Mouse (Mus musculus): ENCODE results near the gene Hexb.

The Hexb gene

DNA sequence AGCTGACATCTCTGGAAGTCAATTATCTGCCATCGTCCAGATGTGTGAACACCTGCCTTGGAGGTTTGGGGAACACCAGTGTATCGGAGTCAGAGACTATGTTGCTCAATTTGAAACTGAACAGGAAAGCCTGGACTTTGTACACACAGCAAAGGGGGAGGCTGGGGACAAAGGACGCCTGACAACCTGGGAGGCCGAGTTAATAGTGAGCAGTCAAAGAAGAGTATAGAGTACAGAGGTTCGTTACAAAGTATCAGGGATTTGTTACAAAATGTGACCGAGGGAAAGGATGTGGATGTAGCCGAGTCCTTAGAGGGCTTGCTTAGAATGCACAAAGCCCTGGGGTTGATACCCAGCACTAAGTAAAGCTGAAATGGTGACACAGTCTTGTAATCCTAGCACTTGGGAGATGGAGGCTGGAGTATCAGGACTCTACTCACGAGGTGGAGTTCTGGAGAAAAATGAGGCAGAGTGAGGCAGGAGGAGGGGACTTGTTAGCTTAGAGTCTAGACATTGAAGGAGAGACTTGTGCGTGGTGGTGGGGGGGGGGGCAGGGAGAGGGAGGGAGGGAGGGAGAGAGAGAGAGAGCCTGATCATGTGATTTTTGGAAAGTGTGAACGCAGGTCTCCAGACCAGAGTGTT is 26.3 kb upstream of the Hexb start:
- DNase-seq (ENCODE audit: low read depth, low spot score) = no peak

GRCm38 (mm10) chr13:97223856-97224255 is 25.7 kb upstream of the Hexb start:
- no peak for DNase-seq (ENCODE audit: low read depth, low spot score)

GRCm38 (mm10) chr13:97220022-97220421 is 21.9 kb upstream of the Hexb start:
- no peak for DNase-seq (ENCODE audit: low read depth, low spot score)

- no peak for DNase-seq (ENCODE audit: low read depth, low spot score)
Measured at GRCm38 (mm10) chr13:97216196-97216595, 18.0 kb upstream of the Hexb start.

DNA sequence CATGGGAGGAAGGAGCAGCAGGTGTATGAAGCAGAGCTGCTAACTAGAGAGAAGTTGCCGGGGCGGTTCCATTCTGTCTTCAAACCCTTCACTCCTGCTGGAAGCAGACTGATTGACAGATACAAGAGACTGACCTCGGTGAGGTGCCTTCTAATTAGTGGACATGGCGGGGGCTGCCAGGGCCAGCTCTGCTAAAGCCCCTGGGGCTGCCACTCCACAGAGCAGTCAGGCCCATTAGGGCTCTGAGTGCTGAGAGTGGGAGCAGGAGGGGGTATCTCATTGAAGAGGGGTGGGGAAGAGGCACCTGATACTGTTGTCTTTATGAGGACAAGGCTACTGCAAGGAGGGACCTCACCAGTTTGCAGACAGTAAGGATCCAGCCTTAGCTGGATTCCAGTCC is 17.4 kb upstream of the Hexb start:
- no peak for DNase-seq (ENCODE audit: low read depth, low spot score)

GRCm38 (mm10) chr13:97214583-97215268 is 16.6 kb upstream of the Hexb start:
- DNase-seq (ENCODE audit: low read depth, low spot score) = no peak

GRCm38 (mm10) chr13:97208500-97209010 is 10.4 kb upstream of the Hexb start:
- no peak for DNase-seq (ENCODE audit: low read depth, low spot score)

- no peak for DNase-seq (ENCODE audit: low read depth, low spot score)
Measured at GRCm38 (mm10) chr13:97208112-97208478, 9.9 kb upstream of the Hexb start.

DNA sequence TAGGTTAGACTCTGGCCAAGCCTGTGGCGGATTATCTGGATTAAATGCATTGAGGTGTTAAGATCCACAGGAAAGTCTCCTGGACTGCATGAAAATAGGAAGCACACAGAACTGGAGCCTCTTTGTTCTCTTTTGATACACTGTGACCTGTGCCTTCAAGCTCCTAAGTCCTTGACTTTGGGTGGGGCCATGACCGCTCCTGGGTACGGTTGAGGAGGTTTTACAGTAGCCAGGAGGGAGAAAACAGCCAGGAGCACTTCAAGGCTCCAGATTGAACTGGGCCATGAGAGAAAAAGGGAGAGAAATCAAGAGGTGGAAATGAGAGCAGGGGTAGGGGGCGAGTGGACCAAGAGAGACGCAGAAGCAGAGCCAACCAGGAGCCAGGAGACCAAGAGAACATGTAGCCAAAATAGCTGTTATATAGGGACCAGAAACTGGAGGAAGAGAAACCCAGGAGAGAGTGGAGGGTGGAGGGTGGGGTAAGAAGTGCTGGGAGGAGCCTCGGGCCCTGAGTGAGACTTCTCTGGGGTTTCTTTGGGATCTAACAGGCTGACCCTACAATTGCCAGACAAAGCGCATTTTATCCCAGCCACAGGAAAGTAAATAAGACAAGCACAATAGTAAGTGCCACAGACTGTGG is 9.4 kb upstream of the Hexb start:
- no peak for DNase-seq (ENCODE audit: low read depth, low spot score)

DNA sequence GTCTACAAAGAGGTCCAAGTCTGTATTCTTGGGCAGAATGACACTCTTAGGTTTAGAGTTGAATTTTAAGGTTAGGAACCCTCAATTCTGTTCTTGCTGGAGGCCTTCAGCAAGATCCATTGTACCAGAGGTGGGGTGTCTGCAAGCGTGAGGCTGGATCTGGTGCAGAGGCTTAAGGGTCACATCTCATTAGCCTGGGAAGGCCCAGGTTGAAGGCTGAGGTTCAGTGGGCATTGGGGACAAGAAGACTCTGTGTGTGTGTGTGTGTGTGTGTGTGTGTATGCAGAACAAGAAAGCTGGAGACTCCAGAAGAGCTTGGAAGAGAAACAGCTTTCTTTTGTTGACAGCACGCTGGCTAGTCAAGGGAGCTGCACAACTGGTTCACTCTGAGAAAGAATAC is 7.9 kb upstream of the Hexb start:
- no peak for DNase-seq (ENCODE audit: low read depth, low spot score)

DNA sequence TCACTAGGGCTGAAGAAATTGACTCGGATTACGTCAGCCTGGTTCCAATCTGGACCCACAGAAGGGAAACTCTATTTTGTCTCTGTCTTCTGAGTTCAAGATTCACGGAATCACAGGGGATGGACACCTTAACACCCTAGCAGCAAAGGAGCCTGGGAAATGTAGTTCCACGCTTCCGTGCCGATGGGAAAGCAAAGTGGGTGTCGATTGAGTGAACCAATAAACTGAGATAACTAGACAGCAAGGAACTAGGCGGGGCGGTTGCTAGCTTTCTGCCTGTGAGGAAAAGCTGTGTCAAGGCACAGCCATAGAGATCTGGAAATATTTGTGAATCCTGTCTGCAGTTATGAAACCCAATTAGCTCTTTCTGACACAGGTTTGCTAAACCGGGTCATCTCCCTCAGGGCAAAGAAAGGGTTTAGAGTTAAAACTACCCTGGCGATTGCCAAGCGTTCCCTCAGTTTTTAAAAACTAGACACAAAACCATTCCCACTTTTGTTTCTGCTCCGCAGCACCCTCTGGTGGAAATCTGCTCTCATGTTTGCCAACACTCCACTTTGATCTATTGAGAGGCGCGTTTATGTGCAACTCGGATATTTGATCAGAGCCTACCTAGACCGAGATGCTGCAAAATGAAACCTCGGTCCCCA is 7.0 kb upstream of the Hexb start:
- peak; percentile 77 for DNase-seq (ENCODE audit: low read depth, low spot score)

DNA sequence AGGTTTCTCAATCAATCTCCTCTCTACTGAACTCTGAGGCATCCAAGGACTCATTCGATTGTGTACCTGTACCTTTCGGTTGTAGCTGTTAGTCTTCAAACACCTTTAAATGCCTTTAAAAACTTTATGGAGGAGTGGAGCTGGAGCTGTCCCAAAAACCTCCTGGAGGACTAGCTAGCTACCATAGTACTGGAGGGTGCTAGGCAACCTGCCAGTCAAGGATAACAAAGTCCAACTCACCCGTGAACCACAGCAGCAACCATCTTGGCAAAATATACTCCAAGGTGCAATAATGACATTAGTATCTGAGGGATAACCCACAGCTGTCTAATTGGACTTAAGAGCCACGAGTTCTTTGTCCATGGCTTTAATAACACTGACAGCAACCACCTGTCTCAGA is 3.7 kb upstream of the Hexb start:
- DNase-seq (ENCODE audit: low read depth, low spot score) = no peak

- DNase-seq (ENCODE audit: low read depth, low spot score) = no peak
Measured at GRCm38 (mm10) chr13:97201076-97201475, 2.9 kb upstream of the Hexb start.

- DNase-seq (ENCODE audit: low read depth, low spot score) = no peak
Measured at GRCm38 (mm10) chr13:97199123-97199522, 966 bp upstream of the Hexb start.

DNA sequence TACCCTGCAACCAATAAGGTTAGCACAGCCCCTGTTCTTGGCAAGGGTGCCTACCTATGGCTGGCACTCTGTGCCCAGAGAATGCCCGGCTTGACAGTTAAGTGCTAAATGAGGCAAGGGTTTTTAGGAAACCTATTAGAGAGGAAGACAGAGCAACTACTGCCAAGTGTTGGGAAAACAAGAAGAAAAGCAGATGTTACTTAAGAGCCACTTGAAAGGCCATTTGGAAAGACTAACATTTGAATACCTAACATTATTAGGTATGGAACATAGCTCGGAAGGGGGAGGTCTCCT is 1.3 kb downstream of the Hexb start:
- DNase-seq (ENCODE audit: low read depth, low spot score) = no peak

DNA sequence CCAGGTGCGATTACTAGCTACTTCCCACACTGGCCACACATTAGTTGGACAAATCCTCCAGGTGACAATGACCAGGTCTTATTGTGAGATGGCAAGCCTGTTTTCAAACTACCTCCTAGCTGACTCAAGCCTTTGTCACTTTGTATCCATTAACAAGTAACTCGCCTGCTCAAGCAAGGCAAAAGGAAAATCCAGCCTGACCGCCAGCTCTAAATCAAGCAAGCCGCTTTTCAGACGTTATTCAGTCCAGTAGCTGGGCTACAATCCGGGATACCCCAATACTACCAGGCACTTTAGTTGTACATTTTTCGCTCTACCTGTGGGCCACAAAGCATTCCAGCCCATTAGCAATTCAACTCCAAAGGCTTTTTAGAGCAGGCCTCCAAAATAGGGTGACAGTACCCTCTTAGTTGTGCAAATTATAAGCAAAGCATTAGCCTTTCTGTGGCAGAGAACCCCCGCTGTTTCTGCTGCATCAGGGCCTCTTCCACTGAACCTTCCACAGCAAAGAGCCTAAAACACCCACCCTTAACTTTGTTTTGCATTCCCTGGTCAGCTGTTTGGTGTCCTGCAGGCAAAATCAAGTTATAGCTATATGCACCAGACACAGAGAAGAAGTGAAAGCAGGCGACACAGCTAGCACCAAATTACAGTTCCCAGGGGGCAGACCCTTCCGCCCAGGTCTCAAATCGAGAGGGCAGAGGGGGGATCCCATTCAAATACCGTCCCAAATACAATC is 1.8 kb downstream of the Hexb start:
- no peak for DNase-seq (ENCODE audit: low read depth, low spot score)

- no peak for DNase-seq (ENCODE audit: low read depth, low spot score)
Measured at GRCm38 (mm10) chr13:97193420-97193819, 4.7 kb downstream of the Hexb start.

DNA sequence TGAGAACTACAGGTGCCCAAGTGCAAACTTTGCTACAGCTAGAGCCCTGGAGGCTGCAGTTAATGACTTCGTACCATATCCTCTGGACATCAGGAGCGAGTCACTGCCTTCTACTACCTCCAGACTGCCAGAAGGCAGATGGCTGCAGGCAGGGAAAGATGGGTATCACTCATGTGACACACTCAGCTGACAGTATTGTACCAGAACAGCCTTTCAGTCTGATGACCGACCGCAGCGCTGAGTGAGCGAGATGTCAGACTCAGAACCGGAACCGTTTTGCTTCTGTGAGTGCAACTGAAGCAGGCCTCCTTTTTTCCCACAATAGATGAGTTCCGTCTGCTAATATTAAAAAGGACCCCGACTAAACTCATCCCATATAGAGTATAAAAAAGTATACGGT is 5.5 kb downstream of the Hexb start:
- DNase-seq (ENCODE audit: low read depth, low spot score) = no peak

DNA sequence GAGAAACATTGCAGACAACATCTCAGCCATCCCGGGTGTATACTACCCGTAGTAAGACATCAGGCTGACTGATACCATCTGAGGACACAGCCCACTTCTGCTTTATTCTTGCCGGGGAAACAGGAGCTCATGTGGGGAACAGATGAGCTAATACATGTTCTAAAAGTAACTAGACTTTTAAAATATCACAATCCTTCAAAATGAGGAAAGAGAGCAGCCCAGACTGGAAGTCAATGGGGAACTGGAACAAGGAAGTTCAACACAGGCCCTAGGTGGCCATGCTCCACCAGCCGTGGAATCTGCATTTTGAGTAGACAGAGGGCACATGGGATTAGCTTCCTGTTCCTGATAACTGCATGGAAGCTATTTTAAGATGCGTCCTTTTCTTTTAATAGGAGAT is 10.5 kb downstream of the Hexb start:
- no peak for DNase-seq (ENCODE audit: low read depth, low spot score)

GRCm38 (mm10) chr13:97186346-97186745 is 11.8 kb downstream of the Hexb start:
- no peak for DNase-seq (ENCODE audit: low read depth, low spot score)

GRCm38 (mm10) chr13:97184656-97185055 is 13.5 kb downstream of the Hexb start:
- DNase-seq (ENCODE audit: low read depth, low spot score) = no peak

DNA sequence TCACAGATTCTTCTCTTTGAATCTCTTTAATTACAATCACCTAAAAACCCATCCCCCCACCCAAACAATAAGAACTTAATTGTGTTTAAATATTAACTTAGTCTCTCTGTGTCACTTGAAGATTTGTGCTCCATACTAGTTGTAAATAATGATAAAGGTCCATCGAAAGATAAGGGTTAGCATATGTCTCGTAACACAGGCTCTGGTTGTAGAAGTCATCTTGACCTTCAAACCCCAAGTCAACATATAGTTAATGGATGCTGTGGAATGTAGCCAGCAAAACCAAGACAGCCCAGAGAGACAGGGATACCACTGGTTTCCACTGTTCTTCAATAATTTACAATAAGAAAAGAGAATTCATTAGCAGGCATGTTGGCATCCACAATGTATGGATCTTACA is 14.0 kb downstream of the Hexb start:
- no peak for DNase-seq (ENCODE audit: low read depth, low spot score)
